Mouse (Mus musculus): ENCODE measurements at regions not wholly inside any gene's neighbourhood (a gene's known extent, or its start where the extent isn't known, plus 50 kb on each side); places are given as distances from the start of the nearest gene placed in this dataset.

DNA sequence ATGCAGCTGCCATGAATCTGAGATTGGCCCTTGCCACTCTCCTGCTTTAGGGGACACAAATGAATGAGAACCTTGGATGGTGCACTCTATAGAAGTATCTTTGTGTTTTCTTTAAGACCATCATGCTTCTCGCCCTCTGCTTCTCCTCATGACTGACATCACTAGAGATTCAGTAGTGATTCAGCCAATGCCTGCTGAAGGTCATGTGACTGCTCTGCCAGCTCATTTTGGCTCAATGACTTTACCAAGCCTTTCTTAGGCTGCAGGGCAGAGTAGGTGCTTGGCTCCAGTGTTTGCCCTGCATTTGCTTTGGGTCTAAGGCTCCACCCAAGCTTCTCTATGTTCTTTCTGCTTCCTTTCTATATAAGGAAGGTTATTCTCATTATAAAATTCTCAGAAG, 190.1 kb upstream of the Tnp1 start:
- H3K27ac ChIP-seq (replicated peaks) = no peak overlapping the region
- no peak overlapping the region for H3K9ac ChIP-seq (replicated peaks)
- H3K36me3 ChIP-seq = no peaks in the 10 kb centered on the region
- no peaks in the 10 kb centered on the region for H3K4me1 ChIP-seq
- WGBS = 84% methylated on average over 1 of the region's 1 CpGs
- no peak overlapping the region for H3K4me3 ChIP-seq
- no peaks in the 10 kb centered on the region for H3K27me3 ChIP-seq
- ATAC-seq (replicated peaks) = no peak
- no peak overlapping the region for H3K4me2 ChIP-seq (replicated peaks)
- no peaks in the 10 kb centered on the region for H3K9me3 ChIP-seq

DNA sequence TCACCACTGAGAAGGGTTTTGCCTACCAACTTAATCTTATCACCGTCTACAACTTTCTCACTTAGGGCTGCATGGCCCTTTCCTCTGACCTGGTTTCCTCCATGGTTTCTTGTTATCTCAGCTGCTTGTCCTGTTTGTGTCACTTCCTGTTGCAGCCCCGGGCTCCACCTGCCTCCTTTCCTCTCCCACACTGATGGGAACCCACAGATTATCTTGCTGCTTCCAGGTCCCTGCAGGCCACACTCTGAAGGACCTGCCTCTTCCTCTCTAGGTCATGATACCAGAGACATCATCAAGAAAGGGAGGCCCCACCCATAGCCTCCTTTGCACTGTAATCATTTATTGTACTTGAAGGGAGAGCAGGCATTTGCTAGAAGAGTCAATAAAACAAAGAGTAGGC, 184.4 kb upstream of the Tnp1 start:
- no peaks in the 10 kb centered on the region for H3K27me3 ChIP-seq
- 89% methylated on average over 2 of the region's 2 CpGs for WGBS
- no peak overlapping the region for H3K27ac ChIP-seq (replicated peaks)
- H3K4me2 ChIP-seq (replicated peaks) = no peak overlapping the region
- H3K36me3 ChIP-seq = no peaks in the 10 kb centered on the region
- no peak for ATAC-seq (replicated peaks)
- H3K4me3 ChIP-seq = no peak overlapping the region
- no peaks in the 10 kb centered on the region for H3K4me1 ChIP-seq
- H3K9me3 ChIP-seq = no peaks in the 10 kb centered on the region
- no peak overlapping the region for H3K9ac ChIP-seq (replicated peaks)

DNA sequence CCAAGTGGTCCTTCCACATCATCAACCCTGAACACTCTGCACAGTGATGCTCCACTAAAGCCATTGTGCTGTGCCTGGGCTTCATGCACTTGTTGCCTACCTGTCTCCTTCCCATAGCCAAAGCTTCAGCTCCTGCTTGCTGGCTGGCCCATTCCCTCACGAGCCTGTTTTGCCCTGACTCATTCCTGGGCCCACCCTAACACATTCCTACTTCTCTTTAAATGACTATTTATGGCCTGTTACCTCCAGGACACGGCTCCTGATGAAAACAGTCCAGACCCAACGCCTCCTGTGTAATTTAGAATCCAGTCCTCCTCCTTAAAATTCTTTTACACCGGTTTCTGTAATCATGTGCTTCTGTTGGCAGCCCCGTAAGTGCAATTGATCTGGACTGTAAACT, 175.1 kb upstream of the Tnp1 start:
- Histone ChIP-seq H3K9me3 (no peaks in the 10 kb centered on the region), H3K4me2 (replicated peaks) (no peak overlapping the region), H3K4me3 (no peak overlapping the region), H3K36me3 (no peaks in the 10 kb centered on the region), H3K9ac (replicated peaks) (no peak overlapping the region), H3K4me1 (no peaks in the 10 kb centered on the region), H3K27ac (replicated peaks) (no peak overlapping the region), H3K27me3 (no peaks in the 10 kb centered on the region)
- 88% methylated on average over 5 of the region's 5 CpGs for WGBS
- ATAC-seq (replicated peaks) = no peak

DNA sequence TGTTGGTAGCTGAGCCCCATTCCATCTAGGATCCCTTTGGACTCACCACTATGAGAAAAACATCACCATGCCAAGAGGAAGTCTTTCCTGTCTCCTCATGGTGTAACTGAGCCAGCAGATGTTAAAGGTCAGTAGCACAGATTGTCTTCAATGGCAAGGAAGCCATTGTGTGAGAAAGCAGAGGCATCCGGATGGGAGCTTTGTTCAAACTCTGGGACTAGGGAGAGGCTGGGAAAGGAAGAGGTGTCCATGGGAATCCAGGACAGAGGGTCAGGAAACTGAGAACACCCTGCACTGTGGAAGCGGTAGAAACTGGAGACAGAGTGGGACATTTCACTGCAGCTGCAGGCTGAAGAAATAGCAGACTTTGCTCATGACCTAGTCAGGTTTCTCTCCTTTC, 173.1 kb upstream of the Tnp1 start:
- Histone ChIP-seq H3K4me1 (no peaks in the 10 kb centered on the region), H3K9me3 (no peaks in the 10 kb centered on the region), H3K27me3 (no peaks in the 10 kb centered on the region), H3K36me3 (no peaks in the 10 kb centered on the region), H3K4me3 (no peak overlapping the region), H3K4me2 (replicated peaks) (no peak overlapping the region), H3K27ac (replicated peaks) (no peak overlapping the region), H3K9ac (replicated peaks) (no peak overlapping the region)
- no peak for ATAC-seq (replicated peaks)
- WGBS = 85% methylated on average over 2 of the region's 2 CpGs

DNA sequence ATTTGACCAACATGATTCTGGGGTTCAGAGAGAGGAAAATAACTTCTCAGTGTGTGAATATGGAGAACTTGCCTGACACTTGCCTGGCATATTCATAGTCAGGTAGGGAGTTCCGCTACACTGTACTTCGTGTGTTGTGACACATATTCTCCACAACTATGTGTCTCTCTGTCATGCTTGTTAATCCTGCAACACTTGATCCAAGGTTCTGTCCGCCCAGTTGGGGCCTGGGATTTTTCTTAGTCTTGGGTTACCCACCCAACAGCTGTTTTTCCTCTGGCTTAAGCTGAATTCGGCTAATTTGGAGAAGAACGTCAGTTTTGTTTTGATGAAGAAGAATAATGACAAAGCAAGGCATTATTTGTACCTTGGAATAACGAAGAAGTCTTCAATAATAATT, 168.8 kb upstream of the Tnp1 start:
- H3K9me3 ChIP-seq = no peaks in the 10 kb centered on the region
- H3K36me3 ChIP-seq = no peaks in the 10 kb centered on the region
- H3K4me2 ChIP-seq (replicated peaks) = no peak overlapping the region
- H3K4me1 ChIP-seq = no peaks in the 10 kb centered on the region
- H3K27ac ChIP-seq (replicated peaks) = no peak overlapping the region
- no peak for ATAC-seq (replicated peaks)
- H3K27me3 ChIP-seq = no peaks in the 10 kb centered on the region
- H3K4me3 ChIP-seq = no peak overlapping the region
- 77% methylated on average over 6 of the region's 6 CpGs for WGBS
- H3K9ac ChIP-seq (replicated peaks) = no peak overlapping the region

DNA sequence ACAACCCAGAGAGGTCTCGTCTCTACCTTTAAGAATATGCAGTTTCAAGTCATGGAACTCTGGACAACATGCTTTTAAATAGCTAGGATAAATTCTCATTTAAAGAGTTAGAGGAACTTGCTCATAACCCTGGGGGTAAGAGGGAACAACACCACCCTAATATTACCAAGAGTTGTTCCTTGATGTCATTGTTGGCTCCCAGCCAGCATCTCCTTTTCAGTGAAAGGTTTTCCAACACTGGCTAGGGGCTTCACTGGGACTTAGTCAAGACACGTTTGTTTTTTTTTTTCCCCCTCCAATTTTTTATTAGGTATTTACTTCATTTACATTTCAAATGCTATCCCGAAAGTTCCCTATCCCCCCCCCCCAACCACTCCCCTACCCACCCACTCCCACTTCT, 163.1 kb upstream of the Tnp1 start:
- no peak overlapping the region for H3K27ac ChIP-seq (replicated peaks)
- 54% methylated on average over 3 of the region's 3 CpGs for WGBS
- no peaks in the 10 kb centered on the region for H3K27me3 ChIP-seq
- no peak overlapping the region for H3K9ac ChIP-seq (replicated peaks)
- no peak overlapping the region for H3K4me3 ChIP-seq
- no peaks in the 10 kb centered on the region for H3K36me3 ChIP-seq
- no peaks in the 10 kb centered on the region for H3K4me1 ChIP-seq
- no peak for ATAC-seq (replicated peaks)
- no peak overlapping the region for H3K4me2 ChIP-seq (replicated peaks)
- H3K9me3 ChIP-seq = no peaks in the 10 kb centered on the region

DNA sequence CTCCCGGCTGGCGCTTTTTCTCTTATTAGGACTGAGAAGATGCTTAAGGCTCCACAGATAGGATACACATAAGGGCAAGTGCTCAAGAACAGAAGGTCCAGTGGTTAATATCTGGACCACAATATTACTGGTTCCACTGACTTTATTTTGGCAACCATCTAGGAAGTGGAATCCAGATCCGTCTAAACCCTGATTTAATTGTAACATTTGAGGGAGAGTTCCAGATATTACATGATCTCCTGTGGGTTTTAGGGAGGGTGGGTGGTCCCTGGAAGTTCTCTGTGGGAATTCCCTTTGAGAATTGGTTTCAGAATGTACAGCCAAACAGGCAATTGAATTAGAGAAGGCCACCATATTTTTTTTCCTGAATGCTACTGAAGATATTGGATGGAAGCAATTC, 161.4 kb upstream of the Tnp1 start:
- 92% methylated on average over 3 of the region's 3 CpGs for WGBS

DNA sequence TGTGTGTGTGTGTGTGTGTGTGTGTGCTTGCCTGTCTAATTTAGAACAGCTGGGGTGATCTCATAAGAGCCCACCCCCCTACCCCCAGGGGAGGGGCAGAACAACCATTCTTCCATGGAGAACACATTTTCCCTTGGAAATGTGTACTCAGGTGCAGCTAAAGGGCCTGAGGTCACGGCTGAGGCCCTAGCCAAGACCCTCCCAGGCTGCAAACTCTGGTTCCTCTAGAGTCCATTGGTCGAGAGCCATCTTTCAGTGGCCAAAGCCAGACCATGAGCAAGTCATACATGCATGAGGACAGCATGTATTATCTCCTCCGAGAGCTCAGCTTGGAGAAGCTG, 154.9 kb upstream of the Tnp1 start:
- no peak for ATAC-seq (replicated peaks)

More for the DNA sequence above, 161.4 kb upstream of the Tnp1 start:
- H3K9me3 ChIP-seq = no peaks in the 10 kb centered on the region
- no peak overlapping the region for H3K4me3 ChIP-seq
- no peak overlapping the region for H3K4me2 ChIP-seq (replicated peaks)
- H3K27me3 ChIP-seq = no peaks in the 10 kb centered on the region
- no peak overlapping the region for H3K27ac ChIP-seq (replicated peaks)
- H3K9ac ChIP-seq (replicated peaks) = no peak overlapping the region
- no peak for ATAC-seq (replicated peaks)
- H3K4me1 ChIP-seq = no peaks in the 10 kb centered on the region
- H3K36me3 ChIP-seq = no peaks in the 10 kb centered on the region

DNA sequence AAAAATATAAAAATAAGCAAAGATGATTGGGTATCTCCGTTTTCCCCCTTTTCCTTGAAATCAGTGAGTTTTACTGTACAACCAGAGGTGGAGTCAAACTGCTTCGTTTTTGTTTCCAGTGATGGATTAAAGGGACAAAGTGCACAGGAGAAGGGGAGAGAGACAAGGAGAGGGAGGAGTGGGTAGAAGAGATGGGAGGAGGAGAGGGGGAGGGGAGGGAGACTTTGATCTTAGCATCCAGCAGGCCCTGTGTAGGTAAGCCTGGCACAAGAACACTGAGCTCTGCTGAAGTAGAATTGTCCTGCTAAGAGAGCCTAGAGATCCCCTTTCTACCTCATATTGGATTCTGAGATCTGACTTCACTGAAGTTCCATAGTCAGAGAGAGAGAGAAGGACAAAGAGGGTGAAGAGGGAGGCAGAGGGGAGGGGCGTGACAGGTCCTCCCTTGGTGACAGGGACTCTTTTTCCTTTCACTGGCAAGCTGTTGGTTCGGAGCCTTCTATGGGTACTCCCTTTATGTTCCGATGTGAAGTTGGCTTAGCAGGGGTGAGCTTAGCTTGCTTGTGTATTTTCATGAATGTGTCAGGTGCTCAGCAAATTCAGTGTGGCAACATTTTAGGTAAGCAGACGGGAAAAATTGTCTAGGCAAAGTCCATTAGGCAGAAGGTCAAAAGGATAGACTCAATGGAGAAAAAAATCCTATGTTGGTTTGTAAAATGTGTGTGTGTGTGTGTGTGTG, 154.4 kb upstream of the Tnp1 start:
- H3K27ac ChIP-seq (replicated peaks) = no peak overlapping the region
- 26% methylated on average over 6 of the region's 6 CpGs for WGBS
- no peak for ATAC-seq (replicated peaks)

More for the DNA sequence above, 154.9 kb upstream of the Tnp1 start:
- Histone ChIP-seq H3K9ac (replicated peaks) (no peak overlapping the region), H3K9me3 (no peaks in the 10 kb centered on the region), H3K27ac (replicated peaks) (no peak overlapping the region), H3K4me3 (no peak overlapping the region), H3K4me1 (peaks cover 6% of the 10 kb centered on the region), H3K36me3 (no peaks in the 10 kb centered on the region), H3K27me3 (no peaks in the 10 kb centered on the region), H3K4me2 (replicated peaks) (no peak overlapping the region)
- WGBS = 81% methylated on average over 3 of the region's 3 CpGs

DNA sequence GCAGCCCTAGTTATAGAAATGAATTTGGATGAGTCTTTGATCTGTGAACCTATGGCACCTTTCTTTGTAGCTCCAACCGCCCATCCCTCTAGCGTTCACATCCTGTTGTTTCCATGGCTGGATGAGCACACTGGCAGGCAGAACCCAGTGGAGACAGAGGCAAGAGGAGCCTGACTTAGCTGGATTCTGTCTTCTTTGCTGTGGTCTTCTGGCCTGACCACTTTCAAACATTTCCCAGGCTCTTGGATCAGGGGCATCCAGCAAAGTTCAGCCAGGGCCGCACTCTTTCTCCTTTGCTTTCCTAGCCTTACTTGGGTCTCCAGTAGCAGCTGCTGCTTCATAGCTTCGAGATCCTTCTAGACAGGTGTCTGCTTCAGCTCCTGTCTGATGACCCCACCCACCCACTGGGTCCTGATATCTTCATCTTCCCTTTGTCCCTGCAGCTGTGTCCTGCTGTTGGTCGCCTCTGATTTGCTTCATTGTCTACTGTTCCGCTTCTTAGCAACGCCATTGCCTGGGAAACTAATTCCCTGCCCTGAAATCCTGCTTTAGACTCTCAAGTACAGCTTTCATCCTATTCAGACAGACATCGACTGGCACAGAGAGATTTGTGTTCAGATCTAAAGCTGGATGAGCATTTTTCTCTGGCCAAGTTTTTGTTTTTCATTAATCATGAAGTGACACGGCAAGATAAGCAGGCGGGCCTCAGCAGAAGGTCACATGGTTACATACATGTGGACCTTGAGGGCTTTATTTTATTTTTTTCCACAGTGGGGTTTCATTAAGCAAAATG, 153.6 kb upstream of the Tnp1 start:
- WGBS = 25% methylated on average over 10 of the region's 10 CpGs
- H3K9ac ChIP-seq (replicated peaks) = no peak overlapping the region
- H3K9me3 ChIP-seq = no peaks in the 10 kb centered on the region
- no peaks in the 10 kb centered on the region for H3K27me3 ChIP-seq
- H3K27ac ChIP-seq (replicated peaks) = peak overlapping the region; percentile 40; the same call in 1 of the 2 replicates
- H3K4me3 ChIP-seq = no peak overlapping the region
- H3K4me1 ChIP-seq = peaks cover 6% of the 10 kb centered on the region
- no peak overlapping the region for H3K4me2 ChIP-seq (replicated peaks)
- no peaks in the 10 kb centered on the region for H3K36me3 ChIP-seq
- ATAC-seq (replicated peaks) = peak; percentile 43; the same call in 1 of the 2 replicates

More for the DNA sequence above, 154.4 kb upstream of the Tnp1 start:
- no peaks in the 10 kb centered on the region for H3K27me3 ChIP-seq
- no peaks in the 10 kb centered on the region for H3K36me3 ChIP-seq
- no peak overlapping the region for H3K9ac ChIP-seq (replicated peaks)
- H3K9me3 ChIP-seq = no peaks in the 10 kb centered on the region
- H3K4me1 ChIP-seq = peaks cover 6% of the 10 kb centered on the region
- no peak overlapping the region for H3K4me2 ChIP-seq (replicated peaks)
- H3K4me3 ChIP-seq = no peak overlapping the region

DNA sequence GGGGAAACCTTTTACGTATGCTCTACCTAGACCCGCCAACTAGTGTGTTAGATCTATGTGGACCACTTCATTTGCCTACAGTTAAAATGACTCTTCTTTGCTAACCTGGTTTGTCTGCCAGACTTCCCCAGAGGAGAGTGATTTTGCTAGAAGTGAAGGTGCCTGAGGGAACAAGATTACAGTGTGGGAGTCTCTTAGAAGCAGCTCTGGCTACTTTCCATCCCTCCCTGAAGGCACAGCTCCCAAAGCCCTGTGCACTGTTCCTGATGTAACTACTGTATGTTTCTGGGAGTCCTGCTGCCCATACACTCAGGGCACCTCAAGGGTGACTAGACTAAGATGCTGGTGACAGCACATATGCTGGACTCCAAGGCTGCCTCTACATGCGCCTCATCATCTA, 144.5 kb upstream of the Tnp1 start:
- ATAC-seq (replicated peaks) = no peak
- Histone ChIP-seq H3K27me3 (no peaks in the 10 kb centered on the region), H3K4me3 (no peak overlapping the region), H3K9ac (replicated peaks) (no peak overlapping the region), H3K4me2 (replicated peaks) (no peak overlapping the region), H3K9me3 (no peaks in the 10 kb centered on the region), H3K4me1 (no peaks in the 10 kb centered on the region), H3K36me3 (no peaks in the 10 kb centered on the region), H3K27ac (replicated peaks) (no peak overlapping the region)
- 98% methylated on average over 3 of the region's 3 CpGs for WGBS

DNA sequence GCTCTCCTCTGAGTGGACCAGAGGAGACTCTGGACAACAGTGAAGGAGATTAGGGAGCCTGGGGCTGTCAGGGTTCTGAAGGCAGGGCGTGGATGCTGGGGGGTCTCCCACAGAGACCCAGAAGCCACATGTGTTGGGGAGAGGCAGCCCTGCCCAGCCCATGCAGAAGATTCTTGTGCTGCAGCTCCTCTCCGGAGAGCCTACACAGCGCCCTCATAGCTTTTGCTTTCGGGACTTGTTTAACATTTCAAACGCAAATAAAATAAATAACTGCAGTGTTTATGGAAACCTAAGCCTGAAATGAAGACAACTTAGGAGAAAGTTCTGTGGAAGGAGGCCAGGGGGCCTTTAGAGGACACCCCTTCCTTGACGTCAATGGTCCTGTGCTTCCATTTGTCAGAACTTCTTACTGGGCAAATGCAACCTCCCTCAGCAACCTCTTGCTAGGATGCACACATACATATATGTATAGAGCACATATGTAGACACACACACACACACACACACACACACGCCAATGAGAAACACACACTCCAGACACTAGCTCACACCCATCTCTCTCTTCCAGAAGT, 143.8 kb upstream of the Tnp1 start:
- H3K36me3 ChIP-seq = no peaks in the 10 kb centered on the region
- no peaks in the 10 kb centered on the region for H3K9me3 ChIP-seq
- no peaks in the 10 kb centered on the region for H3K4me1 ChIP-seq
- no peak overlapping the region for H3K27ac ChIP-seq (replicated peaks)
- 80% methylated on average over 7 of the region's 7 CpGs for WGBS
- H3K4me3 ChIP-seq = no peak overlapping the region
- no peak for ATAC-seq (replicated peaks)
- H3K9ac ChIP-seq (replicated peaks) = no peak overlapping the region
- H3K27me3 ChIP-seq = no peaks in the 10 kb centered on the region
- no peak overlapping the region for H3K4me2 ChIP-seq (replicated peaks)
